Mouse (Mus musculus): ENCODE measurements around the gene Sele. TPM values are rescaled to one million over a fixed set of nuclear protein-coding genes. Genes with fewer than 3 reads are reported as not detected.

Sele gene
- total and polyA plus RNA-seq, 3 experiments: not detected

- Histone ChIP-seq H3K4me3 (ENCODE audit: control insufficient read depth in 1 of 2, insufficient read depth in 1 of 2, low read depth in 2 of 2, low read length in 2 of 2) (no peak overlapping the region), H3K9ac (ENCODE audit: control insufficient read depth, low read depth, low read length, poor library complexity, severe bottlenecking) (no peak overlapping the region), H3K79me2 (ENCODE audit: control insufficient read depth, insufficient read depth, low read length, poor library complexity) (no peaks in the 10 kb centered on the region), H3K4me1 (ENCODE audit: control insufficient read depth in 1 of 2, insufficient read depth in 2 of 2, low read length in 2 of 2) (peaks cover 9 to 12% of the 10 kb centered on the region in 2 experiments), H3K9me3 (replicated peaks; ENCODE audit: insufficient read depth, low read length) (no peaks in the 10 kb centered on the region), H3K27ac (ENCODE audit: control insufficient read depth, low read depth, low read length) (no peak overlapping the region), H3K27me3 (ENCODE audit: control insufficient read depth in 1 of 2, insufficient read depth in 2 of 2, low read length in 2 of 2) (no peaks in the 10 kb centered on the region; a peak in 1 of 4 replicates), H3K36me3 (ENCODE audit: control insufficient read depth in 1 of 2, insufficient read depth in 2 of 2, low read length in 2 of 2) (peaks cover 0 to 7% of the 10 kb centered on the region in 2 experiments; a peak in 2 of 4 replicates)
- DNase-seq (ENCODE audit: low read depth, low spot score): no peak
- TF ChIP-seq JUND (IDR thresholded peaks at IDR 0.05; ENCODE audit: low read depth, low read length) (no peak), MEF2A (IDR thresholded peaks at IDR 0.05; ENCODE audit: extremely low read depth, insufficient replicate concordance, low read depth, low read length, poor library complexity, severe bottlenecking) (no peak), USF2 (IDR thresholded peaks at IDR 0.05; ENCODE audit: borderline replicate concordance in 1 of 2, insufficient read depth in 1 of 2, low read depth in 1 of 2, low read length in 2 of 2) (no peak), ZC3H11A (IDR thresholded peaks at IDR 0.05; ENCODE audit: low read depth, low read length) (no peak), MAX (IDR thresholded peaks at IDR 0.05; ENCODE audit: low read length) (no peak), MYC (IDR thresholded peaks at IDR 0.05; ENCODE audit: low read depth, low read length) (no peak), GATA1 (IDR thresholded peaks at IDR 0.05; ENCODE audit: low read depth, low read length) (no peak), TAL1 (IDR thresholded peaks at IDR 0.05; ENCODE audit: low read length) (no peak), GABPA (IDR thresholded peaks at IDR 0.05; ENCODE audit: low read depth, low read length) (no peak), NRF1 (IDR thresholded peaks at IDR 0.05; ENCODE audit: insufficient read depth, low read depth, low read length, poor library complexity, severe bottlenecking) (no peak), POLR2AphosphoS2 (IDR thresholded peaks at IDR 0.05; ENCODE audit: low read length) (no peak), EP300 (IDR thresholded peaks at IDR 0.05; ENCODE audit: low read depth in 1 of 2, low read length in 2 of 2) (no peak), BHLHE40 (IDR thresholded peaks at IDR 0.05; ENCODE audit: borderline replicate concordance, low read depth, low read length) (no peak)
Observed at GRCm38 (mm10) chr1:164070461-164070860, 22.4 kb downstream of the Sele start.

DNA sequence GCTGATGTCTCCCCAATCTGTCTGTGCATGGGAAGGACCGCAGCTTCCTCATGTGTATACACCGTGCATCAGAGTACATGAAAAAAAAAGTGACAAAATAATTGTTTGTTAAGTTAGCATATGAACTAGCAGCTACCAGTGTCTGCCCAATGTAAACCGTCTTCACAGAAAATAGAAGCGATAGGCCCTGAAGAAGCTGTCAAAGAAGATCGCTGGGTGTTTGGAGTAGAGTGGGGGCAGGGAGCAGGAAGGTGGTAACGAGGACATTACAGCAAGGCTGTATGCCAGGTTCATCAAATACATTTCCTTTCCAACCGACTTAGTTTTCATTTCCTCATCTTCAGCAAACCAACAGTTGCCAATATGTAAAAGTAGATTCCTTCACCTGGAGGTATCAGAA lies 23.1 kb downstream of the Sele start:
- no peaks in the 10 kb centered on the region for H3K79me2 ChIP-seq (ENCODE audit: control insufficient read depth, insufficient read depth, low read length, poor library complexity)
- DNase-seq (ENCODE audit: low read depth, low spot score): no peak
- no peak overlapping the region for H3K9ac ChIP-seq (ENCODE audit: control insufficient read depth, low read depth, low read length, poor library complexity, severe bottlenecking)
- H3K27ac ChIP-seq (ENCODE audit: control insufficient read depth, low read depth, low read length): no peak overlapping the region
- no peaks in the 10 kb centered on the region; a peak in 1 of 4 replicates for H3K27me3 ChIP-seq (ENCODE audit: control insufficient read depth in 1 of 2, insufficient read depth in 2 of 2, low read length in 2 of 2)
- TF ChIP-seq SIN3A (IDR thresholded peaks at IDR 0.05; ENCODE audit: low read length) (no peak), UBTF (IDR thresholded peaks at IDR 0.05; ENCODE audit: borderline replicate concordance, insufficient read depth, low read depth, low read length) (no peak), ZNF384 (IDR thresholded peaks at IDR 0.05; ENCODE audit: low read depth, low read length) (no peak), MYC (IDR thresholded peaks at IDR 0.05; ENCODE audit: low read depth, low read length) (no peak)
- peaks cover 9 to 12% of the 10 kb centered on the region in 2 experiments for H3K4me1 ChIP-seq (ENCODE audit: control insufficient read depth in 1 of 2, insufficient read depth in 2 of 2, low read length in 2 of 2)
- H3K4me3 ChIP-seq (ENCODE audit: control insufficient read depth in 1 of 2, insufficient read depth in 1 of 2, low read depth in 2 of 2, low read length in 2 of 2): no peak overlapping the region
- H3K9me3 ChIP-seq (replicated peaks; ENCODE audit: insufficient read depth, low read length): no peaks in the 10 kb centered on the region
- peaks cover 0 to 7% of the 10 kb centered on the region in 2 experiments; a peak in 2 of 4 replicates for H3K36me3 ChIP-seq (ENCODE audit: control insufficient read depth in 1 of 2, insufficient read depth in 2 of 2, low read length in 2 of 2)
